Comparison of ENCODE assay signal across 14 mouse cellular contexts in the genomic region with DNA sequence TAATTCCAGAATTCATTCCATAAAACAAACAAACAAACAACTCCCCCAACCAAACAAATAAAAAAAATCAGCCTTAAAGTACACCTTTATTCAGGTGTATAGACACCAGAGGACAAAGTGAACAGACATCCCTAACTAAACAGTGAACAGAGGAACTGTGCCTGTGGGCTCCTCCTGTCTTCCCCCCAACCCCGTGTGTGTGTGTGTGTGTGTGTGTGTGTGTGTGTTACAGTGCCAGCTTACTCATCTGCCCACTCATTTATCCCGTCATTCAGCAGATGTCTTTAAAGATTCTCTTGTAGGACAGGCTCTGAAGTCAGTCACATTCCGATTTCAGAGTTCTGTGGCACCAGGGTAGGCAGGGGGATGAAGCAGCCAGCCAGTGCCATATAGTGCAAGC.
"Had no signal": no experiment of that assay in that cellular context is flagged by ENCODE, and none has a peak within 500 bp of the region (broad histone marks: within the 10 kb centered on the region; RNA-seq: fewer than 3 reads in every experiment).

No protein-coding gene starts in this region.

- DNase-seq: layer of hippocampus, adult 9-11 months; layer of hippocampus, postnatal 36 days had no signal

- H3K27ac ChIP-seq: heart, adult 2 months; heart, embryonic 13.5 days; heart, embryonic 15.5 days; hindbrain, embryonic 13.5 days; hindbrain, embryonic 15.5 days; hindbrain, postnatal 0 days; limb, embryonic 13.5 days; limb, embryonic 15.5 days; liver, embryonic 12.5 days; liver, embryonic 14.5 days had no signal

- H3K9ac ChIP-seq: heart, embryonic 13.5 days; heart, embryonic 15.5 days; hindbrain, embryonic 13.5 days; hindbrain, embryonic 15.5 days; limb, embryonic 13.5 days; limb, embryonic 15.5 days; liver, embryonic 12.5 days; liver, embryonic 14.5 days had no signal

- H3K9me3 ChIP-seq: heart, embryonic 15.5 days; hindbrain, embryonic 13.5 days; hindbrain, embryonic 15.5 days; limb, embryonic 13.5 days; limb, embryonic 15.5 days; liver, embryonic 12.5 days had no signal

- H3K27me3 ChIP-seq: heart, embryonic 13.5 days; heart, embryonic 15.5 days; limb, embryonic 15.5 days had no signal

- H3K4me3 ChIP-seq: heart, adult 2 months; heart, embryonic 13.5 days; heart, embryonic 15.5 days; hindbrain, embryonic 13.5 days; hindbrain, embryonic 15.5 days; limb, embryonic 13.5 days; limb, embryonic 15.5 days; liver, embryonic 12.5 days had no signal

- H3K4me2 ChIP-seq: heart, embryonic 11.5 days; heart, embryonic 13.5 days; heart, embryonic 15.5 days; hindbrain, embryonic 13.5 days; hindbrain, embryonic 15.5 days; limb, embryonic 15.5 days; liver, embryonic 12.5 days had no signal

- ATAC-seq: hindbrain, postnatal 0 days; intestine, embryonic 16.5 days; liver, embryonic 12.5 days had no signal

- H3K36me3 ChIP-seq: heart, embryonic 15.5 days; hindbrain, embryonic 13.5 days; hindbrain, embryonic 15.5 days; limb, embryonic 15.5 days; liver, embryonic 12.5 days had no signal
